Mouse (Mus musculus) kidney, adult 18-20 months (tissue): ENCODE data around the gene Wfikkn1.

ENCODE experiments used
- DNase-seq: peaks from one replicate; pipeline ENCODE4 v3.0.0; 2021

Wfikkn1 gene

GRCm38 (mm10) chr17:25835816-25836215 is 44.8 kb downstream of the Wfikkn1 start:
- peak; percentile 40 for DNase-seq

DNA sequence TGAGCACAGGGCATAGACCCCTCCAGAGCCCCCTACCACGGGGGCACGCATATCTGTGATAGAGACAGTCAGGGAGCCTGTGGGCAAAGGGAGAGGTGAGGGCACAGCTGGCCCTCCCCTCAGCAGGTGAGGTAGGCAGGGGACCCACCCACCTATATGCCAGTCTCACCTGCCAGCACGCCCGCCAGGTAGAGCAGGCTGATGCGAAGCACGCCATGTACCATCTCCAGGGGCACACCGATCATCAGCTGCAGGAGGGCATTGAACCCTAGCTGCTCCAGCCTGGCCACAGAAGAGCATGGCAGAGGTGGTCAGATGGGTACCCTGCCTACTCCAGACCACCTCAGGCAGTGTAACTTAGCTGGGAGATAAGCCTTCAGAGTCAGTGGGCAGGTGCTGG is 45.4 kb downstream of the Wfikkn1 start:
- DNase-seq = no peak

GRCm38 (mm10) chr17:25834595-25835222 is 45.9 kb downstream of the Wfikkn1 start:
- DNase-seq = no peak

GRCm38 (mm10) chr17:25833961-25834594 is 46.6 kb downstream of the Wfikkn1 start:
- peak; percentile 75 for DNase-seq

DNA sequence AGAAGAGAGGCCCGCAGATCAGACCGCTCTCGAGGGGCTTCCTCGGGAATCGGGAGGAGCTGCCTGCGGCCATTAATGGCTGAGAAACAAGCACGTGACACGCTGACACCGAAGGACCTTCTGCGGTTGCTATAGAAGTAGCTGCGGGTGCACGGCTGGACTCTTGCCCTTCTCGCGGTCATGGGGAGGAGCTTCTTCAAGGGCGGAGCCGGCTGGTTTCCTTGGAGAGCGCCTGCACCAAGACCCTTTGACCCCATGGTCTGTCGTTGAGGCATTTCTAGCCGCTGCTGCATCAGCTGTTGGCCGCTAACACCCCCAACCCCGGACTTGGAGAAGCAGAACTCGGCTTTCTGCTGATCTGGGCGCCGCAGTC is 47.4 kb downstream of the Wfikkn1 start, which contains the start of gene Stub1:
TSS of gene Stub1 (minus strand) at position 114 of the 373 bp plus-strand sequence.
- peak; percentile 97 for DNase-seq

GRCm38 (mm10) chr17:25832436-25833290 is 48.0 kb downstream of the Wfikkn1 start:
- DNase-seq = peak; percentile 100

DNA sequence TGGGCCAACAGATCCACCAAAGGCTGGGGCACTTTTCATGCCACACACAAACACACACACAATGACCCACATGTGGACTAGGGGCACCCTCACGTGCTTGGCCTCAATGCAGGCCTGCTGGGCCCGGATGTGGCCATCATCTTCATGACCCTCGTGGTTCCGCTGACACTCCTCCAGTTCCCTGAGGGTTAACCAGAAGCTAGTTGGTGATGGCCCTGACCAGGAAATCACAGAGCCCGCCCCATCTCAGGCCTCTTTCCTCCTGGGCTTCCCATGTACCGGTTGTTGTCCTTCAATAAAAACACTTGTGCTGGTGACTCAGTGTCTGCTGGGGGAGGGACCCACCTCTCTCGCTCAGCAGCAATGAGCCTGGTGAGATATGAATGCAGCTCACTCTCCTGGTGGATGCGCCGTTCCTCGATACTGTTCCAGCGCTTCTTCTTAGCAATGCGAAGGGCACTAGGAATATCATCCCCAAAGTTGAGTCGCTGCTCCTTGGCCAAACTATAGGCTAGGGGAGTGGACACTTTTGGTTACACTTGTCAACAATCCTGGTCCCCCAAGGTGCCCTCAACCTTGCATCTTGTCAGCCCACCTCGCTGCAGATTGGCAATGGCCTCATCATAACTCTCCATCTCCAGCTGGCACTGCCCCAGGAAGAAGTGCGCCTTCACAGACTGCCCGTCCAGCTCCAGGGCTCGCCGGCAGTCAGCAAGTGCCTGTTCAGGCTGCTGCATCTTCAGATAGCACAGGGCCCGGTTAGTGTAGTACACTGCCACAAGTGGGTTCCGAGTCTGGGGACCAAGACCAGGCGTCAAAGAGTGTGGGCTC is 49.0 kb downstream of the Wfikkn1 start:
- DNase-seq = peak; percentile 31

DNA sequence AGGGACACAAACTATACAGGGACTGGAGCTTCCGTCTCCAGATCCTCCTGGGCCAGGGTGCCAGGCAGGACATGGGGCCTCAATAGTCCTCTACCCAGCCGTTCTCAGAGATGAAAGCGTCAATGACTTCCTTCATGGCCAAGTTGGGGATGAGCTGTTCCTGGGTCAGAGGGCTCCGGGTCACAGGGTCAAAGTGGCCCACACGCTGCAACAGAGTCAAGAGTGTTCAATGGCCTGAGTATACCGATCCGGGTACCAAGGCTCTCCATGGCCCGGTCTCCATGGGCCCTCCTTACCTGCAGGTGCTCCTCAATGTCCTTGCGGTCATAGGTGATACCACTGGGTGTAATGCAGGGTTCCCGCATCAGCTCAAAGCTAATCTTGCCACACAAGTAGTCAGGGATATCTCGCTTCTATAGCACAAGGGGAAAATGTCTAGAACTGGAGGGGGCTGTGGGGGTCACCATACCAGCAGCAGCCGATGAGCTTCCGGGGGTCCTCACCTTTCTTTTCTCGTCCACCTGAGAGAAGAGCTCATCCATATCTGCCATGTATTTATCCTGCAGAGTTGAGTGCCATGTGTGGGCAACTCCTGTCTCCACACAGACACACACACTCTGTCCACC is 49.7 kb downstream of the Wfikkn1 start:
- no peak for DNase-seq

DNA sequence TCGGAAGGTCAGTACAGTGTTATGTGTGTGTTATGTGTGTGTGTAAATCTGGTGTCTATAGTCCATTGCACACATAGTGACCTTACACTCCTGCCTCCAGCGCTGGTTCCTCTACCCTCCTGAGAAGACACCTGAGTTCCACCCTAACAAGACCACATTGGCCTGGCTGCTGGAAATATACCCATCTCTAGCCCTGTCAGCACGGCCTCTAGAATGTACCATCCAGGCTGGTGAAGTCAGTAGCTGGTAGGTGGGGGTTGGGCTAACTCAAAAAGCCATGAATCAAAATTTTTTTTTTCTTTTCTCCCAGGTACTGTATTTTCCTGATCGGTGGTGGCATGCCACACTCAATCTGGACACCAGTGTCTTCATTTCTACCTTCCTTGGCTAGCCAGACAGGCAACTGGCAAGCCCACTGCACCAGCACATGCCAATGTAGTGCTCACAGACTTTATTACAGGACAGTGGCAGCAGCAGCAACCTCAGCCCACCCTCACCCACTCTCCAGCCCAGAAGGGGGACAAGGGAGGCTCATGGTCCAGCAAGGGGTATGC is 50.4 kb downstream of the Wfikkn1 start:
- DNase-seq = no peak

DNA sequence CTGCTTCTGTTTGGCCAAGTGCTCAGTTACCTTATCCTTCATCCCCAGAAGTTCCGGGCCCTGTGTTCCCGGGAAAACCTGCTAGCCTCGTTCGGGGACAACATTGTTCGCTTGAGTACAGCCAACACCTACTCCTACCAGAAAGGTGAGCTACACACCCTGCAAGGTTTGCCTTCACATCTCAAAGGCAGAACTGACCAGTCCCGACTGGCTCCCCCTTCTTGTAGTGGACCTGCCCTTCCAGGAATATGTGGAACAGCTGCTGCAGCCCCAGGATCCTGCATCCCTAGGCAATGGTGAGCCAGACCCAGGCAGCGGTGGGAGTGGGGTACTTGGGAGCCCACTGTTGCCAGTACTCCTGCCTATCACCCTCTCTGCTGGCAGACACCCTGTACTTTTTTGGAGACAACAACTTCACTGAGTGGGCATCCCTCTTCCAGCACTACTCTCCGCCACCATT is 51.1 kb downstream of the Wfikkn1 start:
- no peak for DNase-seq

GRCm38 (mm10) chr17:25828712-25829557 is 51.7 kb downstream of the Wfikkn1 start, which contains the start of gene Jmjd8:
Gene Jmjd8, plus strand, starts transcription at chr17:25828867.
- peak; percentile 86 for DNase-seq

GRCm38 (mm10) chr17:25828223-25828594 is 52.4 kb downstream of the Wfikkn1 start:
- peak; percentile 33 for DNase-seq
